Mouse (Mus musculus) stomach, embryonic 15.5 days (tissue): ENCODE results near the gene Acacb. TPM values are rescaled to one million over a fixed set of nuclear protein-coding genes. Genes with fewer than 3 reads are reported as not detected.

Experiments used
- ATAC-seq: fragments of 200-750 bp; cut with Nextera tagmentation; 2 replicates; pipeline ENCODE4 v1.8.0; 2017; ENCODE audit warnings: low read depth, moderate number of reproducible peaks, moderate TSS enrichment; ENCODE audit not compliant: insufficient read depth, low FRiP score
- H3K27ac ChIP-seq: fragments of 300-500 bp; sonication (generic); 2 replicates; pipeline ENCODE4 v1.5.1; 2015; ENCODE audit warnings: mild to moderate bottlenecking, inconsistent platforms
- H3K27me3 ChIP-seq: fragments of 300-500 bp; sonication (generic); replicated peaks from 2 replicates; pipeline ENCODE4 v1.6.1; 2015; ENCODE audit warnings: inconsistent platforms
- H3K36me3 ChIP-seq: fragments of 300-500 bp; sonication (generic); 2 replicates; pipeline ENCODE4 v1.6.1; 2015; ENCODE audit warnings: inconsistent platforms
- H3K4me1 ChIP-seq: fragments of 300-500 bp; sonication (generic); 2 replicates; pipeline ENCODE4 v1.6.1; 2015; ENCODE audit warnings: inconsistent platforms
- H3K4me2 ChIP-seq: fragments of 300-500 bp; sonication (generic); 2 replicates; pipeline ENCODE4 v1.6.1; 2015; ENCODE audit warnings: mild to moderate bottlenecking, inconsistent platforms
- H3K4me3 ChIP-seq: fragments of 300-500 bp; sonication (generic); replicated peaks from 2 replicates; pipeline ENCODE4 v1.5.1; 2015; ENCODE audit warnings: inconsistent platforms
- H3K9ac ChIP-seq: fragments of 300-500 bp; sonication (generic); 2 replicates; pipeline ENCODE4 v1.6.1; 2015; ENCODE audit warnings: inconsistent platforms
- H3K9me3 ChIP-seq: fragments of 300-500 bp; sonication (generic); 2 replicates; pipeline ENCODE4 v1.6.1; 2016; ENCODE audit warnings: inconsistent platforms
- WGBS: fragments of 180-500 bp; shearing (Covaris S2); methylation state at CpG from one replicate; pipeline ENCODE4 v1.1.7; 2015; 5-methylcytosine and 5-hydroxymethylcytosine counted together
- polyA plus RNA-seq: library from polyadenylated mRNA; unstranded; fragments of >200 nt; fragmentation: Nextera tagmentation; extraction: Ambion mirVana; gene quantifications from 2 replicates; pipeline ENCODE4 v1.2.1, GENCODE M21; 2015

The Acacb gene
- polyA plus RNA-seq, 1 experiment from 2014 or later: 2.1 TPM

DNA sequence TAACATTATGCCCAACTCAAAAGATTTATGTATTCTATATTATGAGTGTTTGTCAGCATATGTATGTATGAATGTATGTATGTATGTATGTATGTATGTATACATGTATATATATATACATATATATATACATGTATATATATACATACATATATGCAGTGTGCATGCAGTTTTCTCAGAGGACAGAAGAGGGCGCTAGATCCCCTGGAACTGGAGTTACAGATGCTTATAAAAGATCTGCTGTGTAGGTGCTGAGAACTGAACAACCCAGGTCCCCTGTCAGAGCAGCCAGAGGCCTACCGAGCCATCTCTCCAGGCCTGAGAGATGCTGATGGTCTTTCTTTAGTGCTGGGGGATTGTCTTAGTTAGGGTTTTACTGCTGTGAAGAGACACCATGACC is 40.8 kb downstream of the Acacb start:
- no peak overlapping the region for H3K9ac ChIP-seq
- H3K4me2 ChIP-seq: no peak overlapping the region
- H3K36me3 ChIP-seq: no peaks in the 10 kb centered on the region
- H3K4me1 ChIP-seq: no peaks in the 10 kb centered on the region
- WGBS: 74% methylated on average over 2 of the region's 2 CpGs
- H3K4me3 ChIP-seq: no peak overlapping the region
- no peak overlapping the region for H3K27ac ChIP-seq
- H3K27me3 ChIP-seq: no peaks in the 10 kb centered on the region
- ATAC-seq: no peak
- H3K9me3 ChIP-seq: no peaks in the 10 kb centered on the region

- Histone ChIP-seq H3K27me3 (no peaks in the 10 kb centered on the region), H3K4me3 (no peak overlapping the region), H3K9me3 (no peaks in the 10 kb centered on the region), H3K4me1 (no peaks in the 10 kb centered on the region), H3K4me2 (no peak overlapping the region), H3K36me3 (no peaks in the 10 kb centered on the region), H3K9ac (no peak overlapping the region), H3K27ac (no peak overlapping the region)
- 72% methylated on average over 12 of the region's 12 CpGs for WGBS
- ATAC-seq: no peak
Observed at GRCm38 (mm10) chr5:114188900-114189464, 42.6 kb downstream of the Acacb start.

DNA sequence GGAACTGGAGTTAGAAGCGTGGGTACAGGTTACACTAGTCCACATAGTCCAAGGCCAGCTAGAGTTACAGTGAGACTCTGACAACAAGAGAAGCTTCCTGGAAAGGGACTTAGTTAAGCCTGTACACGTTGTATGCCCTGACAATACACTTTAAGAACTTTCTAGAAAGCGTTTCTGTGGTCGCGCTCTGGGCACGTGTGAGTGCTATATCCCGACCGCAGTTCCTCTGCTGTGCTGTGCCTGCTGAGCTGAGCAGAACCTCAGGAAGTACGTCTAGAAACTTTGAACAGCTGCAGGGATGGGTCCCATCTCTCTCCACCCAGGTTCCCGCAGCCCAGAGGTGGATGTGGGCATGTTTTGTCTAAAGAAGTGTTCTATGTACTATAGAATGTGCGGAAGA is 47.8 kb downstream of the Acacb start:
- Histone ChIP-seq H3K4me1 (no peaks in the 10 kb centered on the region), H3K36me3 (no peaks in the 10 kb centered on the region), H3K27ac (no peak overlapping the region), H3K4me2 (no peak overlapping the region), H3K27me3 (no peaks in the 10 kb centered on the region), H3K9ac (no peak overlapping the region), H3K9me3 (no peaks in the 10 kb centered on the region), H3K4me3 (no peak overlapping the region)
- ATAC-seq: no peak
- WGBS: 83% methylated on average over 11 of the region's 11 CpGs

- Histone ChIP-seq H3K4me3 (no peak overlapping the region), H3K9me3 (no peaks in the 10 kb centered on the region), H3K9ac (no peak overlapping the region), H3K27ac (no peak overlapping the region), H3K27me3 (no peaks in the 10 kb centered on the region), H3K4me1 (no peaks in the 10 kb centered on the region), H3K36me3 (no peaks in the 10 kb centered on the region), H3K4me2 (peak overlapping the region; percentile 3; the same call in 1 of the 2 replicates)
- WGBS: 21% methylated on average over 13 of the region's 13 CpGs
- ATAC-seq: peak; percentile 43; the same call in 1 of the 2 replicates
Observed at GRCm38 (mm10) chr5:114199116-114199777, 52.9 kb downstream of the Acacb start.

DNA sequence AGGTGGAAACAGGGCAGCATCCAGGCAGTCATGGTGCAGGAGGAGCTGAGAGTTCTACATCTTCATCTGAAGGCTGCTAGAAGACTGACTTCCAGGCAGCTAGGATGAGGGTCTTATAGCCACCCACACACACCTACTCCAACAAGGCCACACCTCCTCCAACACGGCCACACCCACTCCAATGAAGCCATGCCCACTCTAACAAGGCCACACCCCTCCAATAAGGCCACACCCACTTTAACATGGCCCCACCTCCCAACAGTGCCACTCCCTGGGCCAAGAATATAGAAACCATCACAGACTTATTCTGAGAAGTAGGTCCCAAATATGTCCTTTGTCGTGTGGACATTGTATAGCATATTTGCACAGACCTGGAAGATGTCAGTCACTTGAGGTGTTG is 59.8 kb downstream of the Acacb start:
- H3K27ac ChIP-seq: no peak overlapping the region
- H3K4me3 ChIP-seq: no peak overlapping the region
- H3K9ac ChIP-seq: no peak overlapping the region
- no peaks in the 10 kb centered on the region for H3K9me3 ChIP-seq
- no peaks in the 10 kb centered on the region for H3K27me3 ChIP-seq
- ATAC-seq: no peak
- H3K4me2 ChIP-seq: no peak overlapping the region
- 68% methylated on average over 2 of the region's 2 CpGs for WGBS
- H3K4me1 ChIP-seq: no peaks in the 10 kb centered on the region
- no peaks in the 10 kb centered on the region for H3K36me3 ChIP-seq

GRCm38 (mm10) chr5:114213183-114213582 is 66.8 kb downstream of the Acacb start:
- no peak overlapping the region for H3K9ac ChIP-seq
- H3K9me3 ChIP-seq: no peaks in the 10 kb centered on the region
- no peaks in the 10 kb centered on the region for H3K4me1 ChIP-seq
- H3K4me2 ChIP-seq: no peak overlapping the region
- no peak overlapping the region for H3K27ac ChIP-seq
- H3K27me3 ChIP-seq: no peaks in the 10 kb centered on the region
- H3K4me3 ChIP-seq: no peak overlapping the region
- WGBS: 59% methylated on average over 10 of the region's 10 CpGs
- no peaks in the 10 kb centered on the region for H3K36me3 ChIP-seq
- 0 out of 2 replicates have a peak, but pooled peaks have one; percentile 48 for ATAC-seq

DNA sequence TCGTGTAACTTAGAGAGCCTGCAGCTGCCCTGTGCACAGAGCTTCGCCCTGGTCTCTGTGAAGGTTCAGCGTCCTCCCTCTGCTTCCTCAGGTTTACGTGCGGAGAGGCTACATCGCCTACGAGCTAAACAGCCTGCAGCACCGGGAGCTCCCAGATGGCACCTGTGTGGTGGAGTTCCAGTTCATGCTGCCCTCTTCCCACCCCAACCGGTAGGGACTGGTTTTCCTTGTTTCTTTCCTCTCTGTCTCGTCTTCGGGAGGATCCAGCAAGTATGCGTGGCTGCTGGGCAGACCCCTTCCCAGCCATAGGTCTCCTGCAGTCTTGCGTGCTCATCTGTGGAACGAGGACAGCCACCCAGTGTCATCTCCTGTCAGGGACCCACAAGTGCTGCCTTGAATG is 72.4 kb downstream of the Acacb start:
- Histone ChIP-seq H3K36me3 (no peaks in the 10 kb centered on the region), H3K9me3 (no peaks in the 10 kb centered on the region), H3K4me2 (no peak overlapping the region), H3K27ac (no peak overlapping the region), H3K9ac (no peak overlapping the region), H3K4me1 (no peaks in the 10 kb centered on the region), H3K27me3 (no peaks in the 10 kb centered on the region), H3K4me3 (no peak overlapping the region)
- WGBS: 84% methylated on average over 14 of the region's 14 CpGs
- ATAC-seq: no peak

DNA sequence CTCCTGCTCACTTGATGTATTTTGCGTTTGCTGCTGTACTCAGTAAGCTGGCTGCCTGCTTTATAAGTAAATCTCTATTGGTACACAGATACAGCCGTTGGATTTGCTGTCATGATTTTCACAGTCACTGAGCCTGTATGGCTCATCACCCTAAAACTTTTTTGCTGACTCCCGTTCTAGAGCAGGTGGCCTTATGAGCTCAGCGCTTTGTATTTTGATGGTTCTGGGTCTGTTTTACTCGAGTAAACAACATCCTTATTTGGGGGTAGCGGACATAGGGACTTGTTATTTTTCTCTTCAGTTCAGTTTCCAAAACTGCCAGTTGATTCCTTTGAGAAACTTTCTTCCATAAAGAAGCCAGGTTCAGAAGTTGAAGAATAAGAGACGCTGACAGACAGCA is 79.7 kb downstream of the Acacb start:
- 93% methylated on average over 7 of the region's 7 CpGs for WGBS
- no peaks in the 10 kb centered on the region for H3K36me3 ChIP-seq
- no peak overlapping the region for H3K4me2 ChIP-seq
- no peaks in the 10 kb centered on the region for H3K27me3 ChIP-seq
- H3K4me3 ChIP-seq: no peak overlapping the region
- ATAC-seq: no peak
- H3K27ac ChIP-seq: no peak overlapping the region
- H3K9me3 ChIP-seq: no peaks in the 10 kb centered on the region; the same call in 1 of the 2 replicates
- H3K4me1 ChIP-seq: no peaks in the 10 kb centered on the region
- no peak overlapping the region for H3K9ac ChIP-seq

DNA sequence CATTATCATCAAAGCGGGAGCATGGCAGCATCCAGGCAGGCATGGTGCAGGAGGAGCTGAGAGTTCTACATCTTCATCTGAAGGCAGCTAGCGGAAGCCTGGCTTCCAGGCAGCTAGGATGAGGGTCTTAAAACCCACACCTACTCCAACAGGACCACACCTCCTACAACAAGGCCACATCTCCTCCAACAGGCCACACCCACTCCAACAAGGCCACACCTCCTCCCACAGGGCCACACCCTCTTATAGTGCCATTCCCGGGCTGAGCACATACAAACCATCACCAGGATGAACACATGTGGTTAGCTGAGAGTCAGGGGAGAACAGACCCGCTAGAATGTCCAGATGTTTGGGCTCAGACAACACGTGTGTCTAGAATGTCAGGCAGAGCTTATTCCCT is 82.6 kb downstream of the Acacb start:
- Histone ChIP-seq H3K4me1 (no peaks in the 10 kb centered on the region), H3K9ac (no peak overlapping the region), H3K27ac (no peak overlapping the region), H3K27me3 (no peaks in the 10 kb centered on the region), H3K4me2 (no peak overlapping the region), H3K9me3 (no peaks in the 10 kb centered on the region; the same call in 1 of the 2 replicates), H3K4me3 (no peak overlapping the region), H3K36me3 (no peaks in the 10 kb centered on the region)
- no peak for ATAC-seq
- WGBS: 69% methylated on average over 5 of the region's 5 CpGs

GRCm38 (mm10) chr5:114238924-114239323 is 92.6 kb downstream of the Acacb start:
- 24% methylated on average over 7 of the region's 7 CpGs for WGBS
- Histone ChIP-seq H3K4me1 (peaks cover 2% of the 10 kb centered on the region; the same call in 1 of the 2 replicates), H3K27me3 (no peaks in the 10 kb centered on the region), H3K4me3 (no peak overlapping the region), H3K4me2 (peak overlapping the region; percentile 21; the same call in 1 of the 2 replicates), H3K36me3 (no peaks in the 10 kb centered on the region), H3K9ac (no peak overlapping the region), H3K27ac (no peak overlapping the region), H3K9me3 (no peaks in the 10 kb centered on the region)
- no peak for ATAC-seq

- no peaks in the 10 kb centered on the region for H3K36me3 ChIP-seq
- WGBS: 51% methylated on average over 14 of the region's 14 CpGs
- H3K9me3 ChIP-seq: no peaks in the 10 kb centered on the region
- no peak overlapping the region for H3K9ac ChIP-seq
- no peak overlapping the region for H3K27ac ChIP-seq
- H3K4me2 ChIP-seq: no peak overlapping the region
- H3K4me1 ChIP-seq: peaks cover 2% of the 10 kb centered on the region; the same call in 1 of the 2 replicates
- no peak overlapping the region for H3K4me3 ChIP-seq
- no peaks in the 10 kb centered on the region for H3K27me3 ChIP-seq
- ATAC-seq: no peak
Observed at GRCm38 (mm10) chr5:114239737-114240136, 93.4 kb downstream of the Acacb start.

DNA sequence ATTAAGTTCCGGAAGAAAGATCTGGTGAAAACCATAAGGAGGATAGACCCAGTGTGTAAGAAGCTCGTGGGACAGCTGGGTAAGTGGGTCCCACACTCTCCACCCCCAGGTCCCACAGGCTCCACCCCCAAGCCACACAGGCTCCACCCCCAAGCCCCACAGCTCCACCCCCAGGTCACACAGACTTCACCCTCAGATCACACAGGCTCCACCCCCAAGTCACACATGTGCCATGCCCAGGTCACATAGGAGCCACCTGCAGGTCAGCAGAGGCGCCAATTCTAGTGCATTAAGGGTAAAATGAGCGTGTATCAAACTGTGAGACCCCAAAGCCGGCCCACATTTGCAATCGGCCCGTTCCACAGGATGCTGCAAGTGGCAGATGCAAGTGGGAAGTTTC is 100.1 kb downstream of the Acacb start:
- Histone ChIP-seq H3K27ac (no peak overlapping the region), H3K4me1 (no peaks in the 10 kb centered on the region), H3K4me3 (no peak overlapping the region), H3K4me2 (no peak overlapping the region), H3K9ac (no peak overlapping the region), H3K36me3 (no peaks in the 10 kb centered on the region), H3K9me3 (no peaks in the 10 kb centered on the region), H3K27me3 (no peaks in the 10 kb centered on the region)
- WGBS: 77% methylated on average over 7 of the region's 7 CpGs
- ATAC-seq: no peak
